Mouse (Mus musculus) thymus, adult 2 months (tissue): ENCODE results near the gene Sept8.

Source experiments
- CTCF ChIP-seq: fragments of 200-500 bp; IDR thresholded peaks from 2 replicates; pipeline ENCODE4 v1.5.1; 2012; ENCODE audit warnings: mild to moderate bottlenecking, control low read depth, low read length, moderate library complexity, borderline replicate concordance; ENCODE audit not compliant: control insufficient read depth, poor library complexity, insufficient read depth; ENCODE audit errors: extremely low read depth
- POLR2A ChIP-seq: fragments of 200-500 bp; IDR thresholded peaks from 2 replicates; pipeline ENCODE4 v1.6.1; 2012; ENCODE audit warnings: mild to moderate bottlenecking, low read length, control low read depth, moderate library complexity; ENCODE audit not compliant: control insufficient read depth, poor library complexity, insufficient read depth; ENCODE audit errors: extremely low read depth

DNA sequence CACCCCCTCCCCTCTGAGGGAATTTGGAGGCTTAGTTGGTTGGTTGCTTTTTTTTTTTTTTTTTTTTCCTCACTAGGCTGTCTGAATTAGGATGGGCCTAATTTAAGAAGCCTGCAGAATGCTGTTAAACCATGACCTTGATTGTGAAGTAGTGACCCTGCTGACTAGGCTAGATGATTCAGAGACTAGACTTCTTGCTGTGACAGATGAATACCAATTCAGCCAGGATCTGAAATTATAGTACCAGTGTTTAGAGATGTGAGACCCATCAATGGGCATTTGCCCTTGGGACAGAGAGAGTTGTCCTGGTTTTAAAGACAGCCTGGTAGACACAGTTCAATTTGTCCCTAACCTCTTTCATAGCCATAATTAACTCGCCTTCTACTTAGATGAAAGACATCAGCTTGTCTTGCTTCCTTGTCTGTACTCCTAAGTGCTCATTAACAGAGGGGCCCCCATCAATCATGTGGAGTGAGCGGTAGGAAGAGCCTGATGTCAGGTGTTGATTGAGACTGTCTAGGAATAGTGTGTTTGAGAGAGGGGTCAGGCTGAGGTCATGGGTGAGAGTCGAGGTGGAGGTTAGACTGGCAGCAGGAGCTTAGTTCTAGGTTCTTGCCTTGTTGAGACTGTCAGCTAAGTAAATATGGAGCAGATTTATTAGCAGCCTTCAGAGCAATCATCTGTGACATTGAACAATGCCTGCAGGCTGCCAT, 25.7 kb upstream of the Sept8 start:
- TF ChIP-seq CTCF (no peak), POLR2A (no peak)
